Mouse (Mus musculus) myocyte (in vitro differentiated cells): ENCODE data around the gene Ddx23.

Source experiments
- E2F4 ChIP-seq: IDR thresholded peaks from one replicate; pipeline ENCODE4 v1.6.1; 2011; ENCODE audit warnings: mild to moderate bottlenecking, control low read depth, moderate library complexity; ENCODE audit not compliant: insufficient read depth
- POLR2A ChIP-seq: IDR thresholded peaks from one replicate; pipeline ENCODE4 v1.6.1; 2011; ENCODE audit warnings: low read depth, mild to moderate bottlenecking, control low read depth, moderate library complexity; ENCODE audit not compliant: insufficient read length
- POLR2AphosphoS2 ChIP-seq: IDR thresholded peaks from one replicate; pipeline ENCODE4 v1.6.1; 2011; ENCODE audit warnings: low read depth, control low read depth; ENCODE audit not compliant: insufficient read length
- REST ChIP-seq: IDR thresholded peaks from one replicate; pipeline ENCODE4 v1.6.1; 2011; ENCODE audit warnings: mild to moderate bottlenecking, control low read depth, moderate library complexity; ENCODE audit not compliant: insufficient read depth, insufficient read length
- TCF12 ChIP-seq: IDR thresholded peaks from one replicate; pipeline ENCODE4 v1.6.1; 2011; ENCODE audit warnings: mild to moderate bottlenecking, control low read depth; ENCODE audit not compliant: poor library complexity, insufficient read depth, severe bottlenecking
- USF1 ChIP-seq: IDR thresholded peaks from one replicate; pipeline ENCODE4 v1.6.1; 2011; ENCODE audit warnings: low read depth, mild to moderate bottlenecking, control low read depth, moderate library complexity

DNA sequence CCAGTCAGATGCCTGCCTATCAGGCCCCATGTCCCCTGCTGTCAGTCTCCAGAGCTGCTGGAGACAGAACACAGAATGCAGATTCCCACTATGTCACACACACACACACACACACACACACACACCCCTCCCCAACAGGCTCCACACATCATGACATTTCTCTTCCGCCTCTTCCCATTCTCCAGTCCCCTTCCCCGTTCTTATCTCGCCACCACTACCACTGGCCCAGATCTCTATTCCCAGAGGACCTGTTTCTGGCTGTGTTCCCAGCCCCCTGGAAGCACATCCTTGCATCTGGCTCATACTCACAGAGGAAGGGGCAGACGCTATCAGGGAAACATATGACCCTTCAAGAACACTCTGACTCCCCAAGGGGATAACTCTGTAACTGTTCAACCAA, 55.1 kb downstream of the Ddx23 start:
- TF ChIP-seq USF1 (no peak), REST (no peak), POLR2A (no peak), POLR2AphosphoS2 (no peak), TCF12 (no peak), E2F4 (no peak)
